Mouse (Mus musculus): ENCODE results near the gene Areg. TPM values are rescaled to one million over a fixed set of nuclear protein-coding genes. Genes with fewer than 3 reads are reported as not detected.

The Areg gene
- polyA plus RNA-seq, 1 experiment = 21.9 TPM

DNA sequence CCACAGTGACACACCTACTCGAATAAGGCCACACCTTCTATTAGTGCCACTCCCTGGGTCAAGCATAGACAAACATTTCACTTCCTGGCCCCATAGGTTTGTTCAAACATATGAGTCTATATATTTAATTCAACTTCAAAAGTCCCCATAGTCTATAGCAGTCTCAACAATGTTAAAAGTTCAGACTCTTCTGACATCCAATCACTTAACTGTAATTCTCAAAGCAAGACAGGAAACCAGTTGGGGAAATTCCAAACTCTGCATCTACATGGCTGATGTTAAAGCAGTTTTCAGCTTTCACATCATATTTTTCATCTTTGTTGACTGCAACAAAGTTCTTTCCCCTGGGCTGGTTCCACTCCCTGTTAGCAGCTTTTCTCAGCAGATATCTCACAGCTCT, 12.8 kb upstream of the Areg start:
- Histone ChIP-seq H3K27me3 (ENCODE audit: control insufficient read depth, insufficient read depth, insufficient read length) (no peaks in the 10 kb centered on the region), H3K79me2 (ENCODE audit: control insufficient read depth, insufficient read depth) (no peaks in the 10 kb centered on the region), H3ac (ENCODE audit: control insufficient read depth, insufficient read length) (no peak overlapping the region), H3K4me3 (no peak overlapping the region), H3K36me3 (ENCODE audit: control insufficient read depth, insufficient read depth) (no peaks in the 10 kb centered on the region), H3K4me2 (ENCODE audit: low read depth) (no peak overlapping the region)
- no peak for TF ChIP-seq E2F4 (IDR thresholded peaks at IDR 0.05; ENCODE audit: insufficient read depth)
- no peak for TF ChIP-seq SRF (IDR thresholded peaks at IDR 0.05; ENCODE audit: control insufficient read depth, insufficient read length, low read depth)
- no peak for TF ChIP-seq TCF3 (IDR thresholded peaks at IDR 0.05; ENCODE audit: insufficient read length, low read depth)
- no peak for TF ChIP-seq POLR2A (IDR thresholded peaks at IDR 0.05; ENCODE audit: insufficient read length, low read depth)
- TF ChIP-seq REST (IDR thresholded peaks at IDR 0.05; ENCODE audit: insufficient read depth, insufficient read length) = no peak
- TF ChIP-seq USF1 (IDR thresholded peaks at IDR 0.05; ENCODE audit: low read depth) = no peak
- no peak for TF ChIP-seq MYOG (IDR thresholded peaks at IDR 0.05; ENCODE audit: control insufficient read depth in 1 of 3, insufficient read depth in 1 of 3, insufficient read length in 2 of 3, low read depth in 2 of 3)
- TF ChIP-seq TCF12 (IDR thresholded peaks at IDR 0.05; ENCODE audit: insufficient read depth, poor library complexity, severe bottlenecking) = no peak
- TF ChIP-seq MYOD1 (IDR thresholded peaks at IDR 0.05; ENCODE audit: control insufficient read depth in 1 of 3, insufficient read length in 2 of 3, low read depth in 2 of 3) = no peak
- no peak for TF ChIP-seq POLR2AphosphoS2 (IDR thresholded peaks at IDR 0.05; ENCODE audit: insufficient read length, low read depth)
- TF ChIP-seq MAX (IDR thresholded peaks at IDR 0.05; ENCODE audit: low read depth) = no peak
- TF ChIP-seq CEBPB (IDR thresholded peaks at IDR 0.05; ENCODE audit: insufficient read depth, poor library complexity, severe bottlenecking) = no peak

DNA sequence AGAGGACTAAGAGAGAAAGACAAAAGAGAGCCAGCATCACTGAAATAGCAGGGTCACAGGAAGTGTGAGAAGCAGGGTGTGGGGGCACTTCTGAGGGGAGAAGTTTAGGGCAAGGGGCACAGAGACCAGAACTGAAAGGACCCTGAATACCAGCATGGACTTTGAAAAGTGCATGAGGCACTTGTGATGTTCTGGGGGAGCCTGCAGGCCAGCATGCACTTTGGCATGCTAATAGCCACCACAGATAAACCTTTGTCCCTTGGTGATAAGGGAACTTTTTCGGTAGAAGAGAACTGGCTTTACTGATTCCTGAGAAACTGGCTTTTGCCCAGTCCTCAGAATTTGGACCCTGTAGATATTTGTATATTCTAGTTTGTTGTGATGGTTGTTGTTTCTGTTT, 4.4 kb upstream of the Areg start:
- H3K27me3 ChIP-seq (ENCODE audit: control insufficient read depth, insufficient read depth, insufficient read length) = no peaks in the 10 kb centered on the region
- no peak for TF ChIP-seq SRF (IDR thresholded peaks at IDR 0.05; ENCODE audit: control insufficient read depth, insufficient read length, low read depth)
- no peak for TF ChIP-seq POLR2A (IDR thresholded peaks at IDR 0.05; ENCODE audit: insufficient read length, low read depth)
- TF ChIP-seq CEBPB (IDR thresholded peaks at IDR 0.05; ENCODE audit: insufficient read depth, poor library complexity, severe bottlenecking) = no peak
- TF ChIP-seq MAX (IDR thresholded peaks at IDR 0.05; ENCODE audit: low read depth) = no peak
- TF ChIP-seq USF1 (IDR thresholded peaks at IDR 0.05; ENCODE audit: low read depth) = no peak
- no peak overlapping the region for H3K4me3 ChIP-seq
- no peak overlapping the region for H3K4me2 ChIP-seq (ENCODE audit: low read depth)
- peaks cover 2% of the 10 kb centered on the region for H3K79me2 ChIP-seq (ENCODE audit: control insufficient read depth, insufficient read depth)
- H3ac ChIP-seq (ENCODE audit: control insufficient read depth, insufficient read length) = no peak overlapping the region
- no peaks in the 10 kb centered on the region for H3K36me3 ChIP-seq (ENCODE audit: control insufficient read depth, insufficient read depth)

DNA sequence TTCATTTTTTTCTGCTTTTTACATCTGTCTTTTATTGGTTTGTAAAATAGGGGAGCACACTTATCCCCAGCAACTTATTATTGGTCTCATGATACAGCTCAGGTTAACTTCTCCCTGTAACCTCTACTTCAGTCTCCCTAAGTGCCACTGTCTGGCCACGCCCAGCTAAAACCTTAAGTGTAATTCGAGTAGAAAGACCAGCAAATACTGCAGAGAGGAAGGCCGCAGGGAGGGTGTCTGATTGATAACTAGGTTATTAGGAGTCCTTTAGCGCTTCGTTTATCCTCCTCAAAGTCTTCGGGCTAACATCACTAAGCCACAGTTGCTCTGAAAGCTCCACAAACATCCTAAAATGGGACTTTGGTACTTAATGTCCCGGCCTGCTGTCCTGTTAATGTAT, 429 bp upstream of the Areg start:
- Histone ChIP-seq H3K36me3 (ENCODE audit: control insufficient read depth, insufficient read depth) (peaks cover 4% of the 10 kb centered on the region), H3K79me2 (ENCODE audit: control insufficient read depth, insufficient read depth) (peaks cover 10% of the 10 kb centered on the region), H3K4me3 (peak overlapping the region; percentile 57), H3ac (ENCODE audit: control insufficient read depth, insufficient read length) (peak overlapping the region; percentile 1), H3K4me2 (ENCODE audit: low read depth) (peak overlapping the region; percentile 92), H3K27me3 (ENCODE audit: control insufficient read depth, insufficient read depth, insufficient read length) (no peaks in the 10 kb centered on the region)
- TF ChIP-seq REST (IDR thresholded peaks at IDR 0.05; ENCODE audit: insufficient read depth, insufficient read length) = no peak
- TF ChIP-seq TCF12 (IDR thresholded peaks at IDR 0.05; ENCODE audit: insufficient read depth, poor library complexity, severe bottlenecking) = no peak
- no peak for TF ChIP-seq E2F4 (IDR thresholded peaks at IDR 0.05; ENCODE audit: insufficient read depth)
- no peak for TF ChIP-seq SRF (IDR thresholded peaks at IDR 0.05; ENCODE audit: control insufficient read depth, insufficient read length, low read depth)
- TF ChIP-seq POLR2A (IDR thresholded peaks at IDR 0.05; ENCODE audit: insufficient read length, low read depth) = no peak
- TF ChIP-seq TCF3 (IDR thresholded peaks at IDR 0.05; ENCODE audit: insufficient read length, low read depth) = no peak
- TF ChIP-seq MAX (IDR thresholded peaks at IDR 0.05; ENCODE audit: low read depth) = no peak
- no peak for TF ChIP-seq MYOG (IDR thresholded peaks at IDR 0.05; ENCODE audit: control insufficient read depth in 1 of 3, insufficient read depth in 1 of 3, insufficient read length in 2 of 3, low read depth in 2 of 3)
- TF ChIP-seq CEBPB (IDR thresholded peaks at IDR 0.05; ENCODE audit: insufficient read depth, poor library complexity, severe bottlenecking) = no peak
- TF ChIP-seq USF1 (IDR thresholded peaks at IDR 0.05; ENCODE audit: low read depth) = no peak
- TF ChIP-seq POLR2AphosphoS2 (IDR thresholded peaks at IDR 0.05; ENCODE audit: insufficient read length, low read depth) = no peak
- TF ChIP-seq MYOD1 (IDR thresholded peaks at IDR 0.05; ENCODE audit: control insufficient read depth in 1 of 3, insufficient read length in 2 of 3, low read depth in 2 of 3) = no peak

DNA sequence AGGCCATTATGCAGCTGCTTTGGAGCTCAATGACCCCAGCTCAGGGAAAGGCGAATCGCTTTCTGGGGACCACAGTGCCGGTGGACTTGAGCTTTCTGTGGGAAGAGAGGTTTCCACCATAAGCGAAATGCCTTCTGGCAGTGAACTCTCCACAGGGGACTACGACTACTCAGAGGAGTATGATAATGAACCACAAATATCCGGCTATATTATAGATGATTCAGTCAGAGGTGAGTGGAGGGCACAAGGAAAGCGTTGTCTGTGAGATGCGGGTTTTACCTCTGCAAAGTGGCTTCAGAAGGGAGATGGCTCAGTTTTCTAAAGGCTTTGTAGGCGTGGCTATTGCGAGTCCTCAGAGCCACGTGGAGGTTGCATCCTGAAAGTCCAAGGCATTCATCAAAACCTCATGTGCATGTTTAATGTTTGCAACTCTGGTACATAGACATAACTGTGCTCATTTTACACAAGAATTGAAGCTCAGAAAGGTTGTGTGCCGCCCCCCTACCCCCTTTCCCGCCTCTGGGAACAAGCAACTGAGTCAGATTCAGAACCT, 1.6 kb downstream of the Areg start:
- Histone ChIP-seq H3K27me3 (ENCODE audit: control insufficient read depth, insufficient read depth, insufficient read length) (no peaks in the 10 kb centered on the region), H3K4me2 (ENCODE audit: low read depth) (peak overlapping the region; percentile 92), H3ac (ENCODE audit: control insufficient read depth, insufficient read length) (no peak overlapping the region), H3K4me3 (peak overlapping the region; percentile 57), H3K79me2 (ENCODE audit: control insufficient read depth, insufficient read depth) (peaks cover 10% of the 10 kb centered on the region), H3K36me3 (ENCODE audit: control insufficient read depth, insufficient read depth) (peaks cover 13% of the 10 kb centered on the region)
- peak; percentile 50 for TF ChIP-seq USF1 (IDR thresholded peaks at IDR 0.05; ENCODE audit: low read depth)
- TF ChIP-seq CEBPB (IDR thresholded peaks at IDR 0.05; ENCODE audit: insufficient read depth, poor library complexity, severe bottlenecking) = no peak

DNA sequence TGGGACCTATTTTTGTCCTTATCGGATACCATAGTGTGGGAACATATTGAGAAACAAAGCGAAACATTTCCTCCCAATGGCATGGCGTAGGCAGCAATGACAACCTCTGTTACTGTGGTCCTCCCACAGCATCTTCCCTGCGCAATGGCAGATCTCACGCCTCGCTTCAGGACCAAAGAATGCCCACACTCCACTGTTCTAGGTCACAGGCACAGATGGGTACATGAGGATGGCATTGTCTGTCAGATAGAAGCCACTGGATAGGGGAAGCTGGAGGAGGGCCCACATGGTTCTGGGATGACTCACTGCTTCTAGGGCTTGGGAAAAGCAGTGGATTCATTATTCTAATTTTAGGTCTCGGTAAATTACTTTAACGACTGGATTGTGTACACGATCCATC, 5.6 kb downstream of the Areg start:
- H3K27me3 ChIP-seq (ENCODE audit: control insufficient read depth, insufficient read depth, insufficient read length) = no peaks in the 10 kb centered on the region
- no peak for TF ChIP-seq SRF (IDR thresholded peaks at IDR 0.05; ENCODE audit: control insufficient read depth, insufficient read length, low read depth)
- TF ChIP-seq REST (IDR thresholded peaks at IDR 0.05; ENCODE audit: insufficient read depth, insufficient read length) = no peak
- TF ChIP-seq TCF3 (IDR thresholded peaks at IDR 0.05; ENCODE audit: insufficient read length, low read depth) = no peak
- TF ChIP-seq USF1 (IDR thresholded peaks at IDR 0.05; ENCODE audit: low read depth) = no peak
- TF ChIP-seq CEBPB (IDR thresholded peaks at IDR 0.05; ENCODE audit: insufficient read depth, poor library complexity, severe bottlenecking) = no peak
- H3K79me2 ChIP-seq (ENCODE audit: control insufficient read depth, insufficient read depth) = peaks cover 8% of the 10 kb centered on the region
- no peak overlapping the region for H3K4me3 ChIP-seq
- peaks cover 30% of the 10 kb centered on the region for H3K36me3 ChIP-seq (ENCODE audit: control insufficient read depth, insufficient read depth)
- no peak overlapping the region for H3ac ChIP-seq (ENCODE audit: control insufficient read depth, insufficient read length)
- peak overlapping the region; percentile 57 for H3K4me2 ChIP-seq (ENCODE audit: low read depth)

All from myocyte (in vitro differentiated cells).